8 mouse cellular contexts compared by ENCODE assay signal in genomic region chr10:88504481-88504880, GRCm38 (mm10). TPM values are rescaled to one million over a fixed set of nuclear protein-coding genes. Genes with fewer than 3 reads are reported as not detected.
DNase-seq lines count a peak whose midpoint lies in the region; ATAC-seq lines count a peak whose summit lies in the region.

No protein-coding gene starts in this region.

- no peaks in the 10 kb centered on the region for H3K27me3 ChIP-seq in forebrain, embryonic 10.5 days (ENCODE audit: poor library complexity, severe bottlenecking)
- no peaks in the 10 kb centered on the region for H3K27me3 ChIP-seq in forebrain, embryonic 11.5 days (ENCODE audit: control insufficient read depth, insufficient read depth, low read length)
- no peaks in the 10 kb centered on the region for H3K27me3 ChIP-seq in hindbrain, embryonic 16.5 days (replicated peaks; ENCODE audit: control insufficient read depth, insufficient read depth, low read length)

- peak overlapping the region; percentile 81 for H3K4me3 ChIP-seq in forebrain, embryonic 10.5 days
- no peak overlapping the region for H3K4me3 ChIP-seq in forebrain, embryonic 11.5 days (ENCODE audit: low read depth, low read length)
- H3K4me3 ChIP-seq in hindbrain, embryonic 16.5 days (ENCODE audit: low read length): no peak overlapping the region

- no peak overlapping the region for H3K9ac ChIP-seq in forebrain, embryonic 11.5 days (ENCODE audit: low read length)
- no peak overlapping the region; the same call in 1 of the 2 replicates for H3K9ac ChIP-seq in hindbrain, embryonic 16.5 days (ENCODE audit: low read depth, low read length)

- no peak for DNase-seq in forebrain, embryonic 10.5 days (ENCODE audit: extremely low spot score, low spot score)
- no peak for DNase-seq in forebrain, embryonic 11.5 days (ENCODE audit: low spot score)
- DNase-seq in NIH3T3 (ENCODE audit: low read depth): peak; percentile 34
- DNase-seq in right cerebral cortex, postnatal 10 days (ENCODE audit: low spot score in 2 of 2): no peak
- DNase-seq in spleen, postnatal 36 days (ENCODE audit: low spot score in 2 of 2): no peak

- H3K4me2 ChIP-seq in forebrain, embryonic 11.5 days (ENCODE audit: low read depth, low read length, severe bottlenecking): no peak overlapping the region
- peak overlapping the region; percentile 75 for H3K4me2 ChIP-seq in hindbrain, embryonic 16.5 days (ENCODE audit: low read length)

- ATAC-seq in forebrain, embryonic 11.5 days (replicated peaks; ENCODE audit: low FRiP score): no peak
- no peak for ATAC-seq in hindbrain, embryonic 16.5 days
- peak; percentile 23 for ATAC-seq in megakaryocyte, adult 5-6 weeks (ENCODE audit: poor library complexity, severe bottlenecking)
- no peak for ATAC-seq in megakaryocyte-erythroid progenitor cell, adult 5-6 weeks (replicated peaks; ENCODE audit: low FRiP score, low TSS enrichment, poor library complexity, severe bottlenecking)

- 63% methylated on average over 3 of the region's 3 CpGs for WGBS in forebrain, embryonic 10.5 days
- 52% methylated on average over 3 of the region's 3 CpGs for WGBS in forebrain, embryonic 11.5 days
- WGBS in hindbrain, embryonic 16.5 days: 49% methylated on average over 3 of the region's 3 CpGs

- H3K36me3 ChIP-seq in forebrain, embryonic 10.5 days (replicated peaks): no peaks in the 10 kb centered on the region
- H3K36me3 ChIP-seq in forebrain, embryonic 11.5 days (ENCODE audit: control insufficient read depth, insufficient read depth, low read length): no peaks in the 10 kb centered on the region
- H3K36me3 ChIP-seq in hindbrain, embryonic 16.5 days (ENCODE audit: control insufficient read depth, insufficient read depth, low read length): no peaks in the 10 kb centered on the region

- H3K27ac ChIP-seq in forebrain, embryonic 10.5 days: no peak overlapping the region
- H3K27ac ChIP-seq in forebrain, embryonic 11.5 days (ENCODE audit: low read depth, low read length): no peak overlapping the region
- no peak overlapping the region for H3K27ac ChIP-seq in hindbrain, embryonic 16.5 days (ENCODE audit: low read depth, low read length)

- H3K4me1 ChIP-seq in forebrain, embryonic 10.5 days: peaks cover 36% of the 10 kb centered on the region
- H3K4me1 ChIP-seq in forebrain, embryonic 11.5 days (replicated peaks; ENCODE audit: control insufficient read depth, insufficient read depth, low read length): peaks cover 4% of the 10 kb centered on the region; the same call in 1 of the 2 replicates
- peaks cover 10% of the 10 kb centered on the region for H3K4me1 ChIP-seq in hindbrain, embryonic 16.5 days (ENCODE audit: control insufficient read depth, insufficient read depth, low read depth, low read length)

- no peaks in the 10 kb centered on the region for H3K9me3 ChIP-seq in forebrain, embryonic 10.5 days
- no peaks in the 10 kb centered on the region for H3K9me3 ChIP-seq in forebrain, embryonic 11.5 days (ENCODE audit: control insufficient read depth, low read length)
- no peaks in the 10 kb centered on the region for H3K9me3 ChIP-seq in hindbrain, embryonic 16.5 days (ENCODE audit: control insufficient read depth, low read length)

RNA-seq across cellular contexts. Expression of gene Chpt1, which starts 0.6 kb away (rescaled TPM):
- 9.0 and 9.4 TPM in 2 replicates for polyA plus RNA-seq in forebrain, embryonic 10.5 days (2016; fragmentation: Nextera tagmentation; extraction: Ambion mirVana)
- 20.5 and 23.9 TPM in 2 replicates for polyA plus RNA-seq in forebrain, embryonic 11.5 days (2014; fragmentation: Nextera tagmentation; extraction: Ambion mirVana)
- 9.1 and 11.6 TPM in 2 replicates for polyA plus RNA-seq in hindbrain, embryonic 16.5 days (2015; fragmentation: Nextera tagmentation; extraction: Ambion mirVana)
- total RNA-seq in megakaryocyte, adult 5-6 weeks (2015): 19.5 and 23.3 TPM in 2 replicates
- total RNA-seq in megakaryocyte, adult 5-6 weeks (2017): 15.5 and 18.5 TPM in 2 replicates
- total RNA-seq in megakaryocyte-erythroid progenitor cell, adult 5-6 weeks (2014; fragmentation: Nextera tagmentation): 6.9 and 7.5 TPM in 2 replicates
- total RNA-seq in megakaryocyte-erythroid progenitor cell, adult 5-6 weeks (2017): 2.9 and 7.7 TPM in 2 replicates

RNA-seq across cellular contexts. Expression of gene Sycp3, which starts 45.1 kb away (rescaled TPM):
- polyA plus RNA-seq in forebrain, embryonic 10.5 days (2016; fragmentation: Nextera tagmentation; extraction: Ambion mirVana): 0.19 TPM in 1 of 2 replicates, not detected in the other
- polyA plus RNA-seq in forebrain, embryonic 11.5 days (2014; fragmentation: Nextera tagmentation; extraction: Ambion mirVana): 0.37 and 0.45 TPM in 2 replicates
- polyA plus RNA-seq in hindbrain, embryonic 16.5 days (2015; fragmentation: Nextera tagmentation; extraction: Ambion mirVana): 0.55 and 0.59 TPM in 2 replicates
- total RNA-seq in megakaryocyte, adult 5-6 weeks (2015): not detected in 2 replicates
- total RNA-seq in megakaryocyte, adult 5-6 weeks (2017): 0.62 TPM in 1 of 2 replicates, not detected in the other
- total RNA-seq in megakaryocyte-erythroid progenitor cell, adult 5-6 weeks (2014; fragmentation: Nextera tagmentation): 1.4 TPM in 1 of 2 replicates, not detected in the other
- not detected in 2 replicates for total RNA-seq in megakaryocyte-erythroid progenitor cell, adult 5-6 weeks (2017)
